Mouse (Mus musculus): ENCODE results near the gene Stx2. TPM values are rescaled to one million over a fixed set of nuclear protein-coding genes. Genes with fewer than 3 reads are reported as not detected.

The Stx2 gene
- 10 to 100 TPM; 24.9 to 32.9 (median 26.9) TPM for total RNA-seq (2022)

DNA sequence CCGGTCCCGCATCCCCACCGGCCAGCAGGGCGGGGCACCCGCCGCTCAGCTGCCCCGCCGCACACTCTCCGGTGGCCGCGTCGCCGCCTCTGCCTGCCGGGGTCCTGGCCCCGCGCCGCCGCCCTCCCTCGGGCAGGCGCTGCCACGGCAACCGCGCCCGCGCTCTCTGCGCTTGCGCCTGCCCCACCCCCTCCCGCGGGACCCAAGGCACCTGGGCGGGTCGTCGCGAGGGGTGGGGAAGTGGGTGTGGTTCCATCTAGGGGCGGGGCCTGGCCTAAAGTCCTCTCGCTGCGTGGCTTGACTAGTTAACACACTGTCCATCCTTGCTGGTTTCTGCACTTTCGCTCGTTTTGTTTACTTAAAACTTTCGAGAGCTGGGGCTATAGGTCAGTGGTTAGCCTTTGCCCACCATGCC is at the start of gene Stx2:
Gene Stx2 (minus strand): TSS at position 163 of the 415 bp plus-strand sequence.
- DNase-seq: peak; percentile 91

- no peak for DNase-seq
These were observed 46.4 kb upstream of the Stx2 start for GRCm38 (mm10) chr5:129054675-129055284.

- DNase-seq: no peak
These were observed 44.4 kb upstream of the Stx2 start for GRCm38 (mm10) chr5:129052636-129053355.

DNA sequence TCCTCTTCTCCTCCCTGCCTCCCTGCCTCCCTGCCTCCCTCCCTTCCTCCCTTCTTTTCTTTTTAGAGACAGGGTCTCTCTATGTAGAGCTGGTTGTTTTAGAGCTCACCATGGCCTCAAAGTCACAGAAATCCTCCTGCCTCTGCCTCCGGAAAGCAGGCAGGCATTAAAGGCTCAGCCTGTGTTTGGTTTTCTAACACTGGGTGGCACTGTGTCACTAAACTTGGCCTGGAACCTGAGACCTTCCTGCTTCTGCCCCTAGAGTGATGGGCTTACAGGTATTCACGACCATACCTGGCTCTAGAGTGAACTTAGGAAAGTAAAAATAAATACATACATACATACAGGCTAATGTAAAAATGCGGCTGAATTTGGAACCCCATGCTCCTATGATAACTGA is 43.5 kb upstream of the Stx2 start:
- no peak for DNase-seq

GRCm38 (mm10) chr5:129049372-129049771 is 41.0 kb upstream of the Stx2 start:
- no peak for DNase-seq

- no peak for DNase-seq
These were observed 37.5 kb upstream of the Stx2 start for GRCm38 (mm10) chr5:129045641-129046580.

GRCm38 (mm10) chr5:129037739-129038138 is 29.4 kb upstream of the Stx2 start:
- no peak for DNase-seq

- no peak for DNase-seq
These were observed 28.3 kb upstream of the Stx2 start for GRCm38 (mm10) chr5:129036678-129037077.

DNA sequence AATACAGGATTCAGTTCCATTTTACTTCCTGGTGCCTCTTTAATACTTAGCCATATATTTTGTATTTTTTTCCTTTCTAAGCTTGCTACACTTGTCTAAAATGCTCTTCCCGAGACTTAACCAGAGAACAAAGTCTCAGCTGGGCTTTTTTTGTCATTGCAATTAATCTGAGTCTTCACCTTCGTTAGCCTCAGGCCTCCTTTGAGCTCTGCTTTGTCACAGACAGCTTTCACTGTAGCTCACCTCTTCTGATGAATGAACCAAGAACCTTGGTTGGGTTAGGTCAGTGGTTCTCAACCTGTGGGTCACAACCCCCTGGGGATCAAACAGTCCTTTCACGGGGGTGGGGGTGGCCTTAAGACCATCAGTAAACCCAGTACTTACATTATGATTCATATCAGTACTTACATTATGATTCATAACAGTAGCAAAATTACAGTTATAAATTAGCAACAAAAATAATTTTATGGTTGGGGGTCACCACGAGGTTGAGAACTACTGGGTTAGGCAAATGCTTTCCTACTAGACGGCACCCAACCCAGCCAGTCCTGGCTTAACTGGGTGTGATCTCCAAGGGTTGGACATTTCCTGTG is 20.9 kb upstream of the Stx2 start:
- no peak for DNase-seq

DNA sequence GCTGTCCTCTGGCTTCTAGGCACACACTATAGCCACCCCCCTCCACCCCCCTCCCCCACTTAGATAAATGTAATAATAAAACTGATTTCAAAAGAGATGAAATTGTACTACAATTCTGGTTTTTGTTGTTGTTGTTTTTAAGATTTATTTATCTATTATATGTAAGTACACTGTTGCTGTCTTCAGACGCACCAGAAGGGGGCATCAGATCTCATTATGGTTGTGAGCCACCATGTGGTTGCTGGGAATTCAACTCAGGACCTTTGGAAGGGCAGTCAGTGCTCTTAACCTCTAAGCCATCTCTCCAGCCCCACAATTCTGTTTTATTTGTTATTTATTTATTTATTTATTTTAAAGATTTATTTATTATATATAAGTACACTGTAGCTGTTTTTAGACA is 18.3 kb upstream of the Stx2 start:
- DNase-seq: no peak

DNA sequence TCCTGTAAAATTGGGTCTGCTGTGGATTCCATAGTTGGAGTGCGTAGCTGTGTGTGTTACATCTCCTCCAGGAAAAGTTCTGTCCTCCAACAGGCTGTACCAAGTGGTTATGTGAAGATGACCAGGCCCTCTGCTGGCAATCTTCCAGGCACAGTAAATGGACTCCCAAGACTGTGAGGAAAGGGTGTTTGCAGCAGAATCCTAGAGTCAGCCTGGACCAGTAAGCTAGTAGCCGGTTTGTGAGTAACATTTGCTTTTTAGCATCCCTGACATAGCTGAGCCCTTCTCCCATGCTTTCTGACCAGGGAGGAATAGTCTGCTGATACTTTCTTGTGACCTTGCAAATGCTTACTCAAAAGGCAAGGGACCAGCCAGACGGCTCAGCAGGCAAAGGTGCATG is 17.8 kb upstream of the Stx2 start:
- no peak for DNase-seq

DNA sequence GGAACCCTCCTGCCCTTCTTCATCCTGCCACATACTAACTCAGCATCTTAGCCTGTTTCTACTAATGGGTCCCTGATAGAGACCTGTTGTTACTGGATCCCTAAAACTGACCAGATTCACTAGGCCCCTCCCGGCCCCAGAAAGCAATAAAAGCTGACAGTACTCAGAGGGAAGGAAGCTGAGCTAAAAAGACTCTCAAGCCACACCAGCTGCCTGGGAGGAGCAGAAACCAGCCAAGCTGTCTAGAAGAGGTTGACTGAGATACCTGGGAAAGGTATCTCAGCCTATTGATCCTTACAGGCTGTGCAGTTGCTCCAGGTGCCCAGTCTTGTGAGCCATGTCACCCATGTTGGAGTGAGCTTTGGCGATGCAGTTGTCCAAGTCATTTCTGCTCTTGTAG is 17.4 kb upstream of the Stx2 start:
- no peak for DNase-seq

DNA sequence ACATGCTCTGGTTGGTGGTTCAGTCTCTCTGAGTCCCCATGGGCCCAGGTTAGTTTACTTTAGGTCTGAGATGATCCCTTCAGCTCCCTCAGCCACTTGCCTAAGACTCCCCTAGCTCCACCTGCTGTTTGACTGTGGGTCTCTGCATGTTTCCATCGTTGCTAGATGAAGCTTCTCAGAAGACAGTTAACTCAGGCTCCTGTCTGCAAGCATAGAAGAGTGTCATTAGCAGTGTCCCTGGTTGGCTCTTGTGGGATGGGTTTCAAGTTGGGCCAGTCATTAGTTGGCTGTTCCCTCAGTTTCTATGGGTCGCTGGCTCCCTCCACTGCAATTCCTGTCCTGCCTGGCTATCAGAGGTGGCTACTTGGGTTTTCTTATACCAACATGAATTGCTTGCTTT is 16.7 kb upstream of the Stx2 start:
- DNase-seq: no peak

DNA sequence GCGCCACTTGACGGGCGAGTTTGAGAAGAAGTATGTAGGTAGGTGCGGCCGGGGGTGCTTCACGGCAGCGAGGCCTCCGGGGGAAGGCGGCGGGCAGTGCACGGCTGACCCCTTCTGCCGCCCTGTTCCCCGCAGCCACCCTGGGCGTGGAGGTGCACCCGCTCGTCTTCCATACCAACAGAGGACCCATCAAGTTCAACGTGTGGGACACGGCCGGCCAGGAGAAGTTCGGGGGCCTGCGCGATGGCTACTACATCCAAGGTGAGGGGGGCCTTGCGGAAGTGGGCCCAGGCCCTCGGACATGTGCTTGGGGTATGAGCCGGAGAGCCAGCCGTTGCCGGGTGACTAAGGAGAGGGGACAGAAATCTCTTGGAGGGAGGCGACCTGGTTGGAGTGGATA is 12.4 kb upstream of the Stx2 start:
- DNase-seq: no peak

DNA sequence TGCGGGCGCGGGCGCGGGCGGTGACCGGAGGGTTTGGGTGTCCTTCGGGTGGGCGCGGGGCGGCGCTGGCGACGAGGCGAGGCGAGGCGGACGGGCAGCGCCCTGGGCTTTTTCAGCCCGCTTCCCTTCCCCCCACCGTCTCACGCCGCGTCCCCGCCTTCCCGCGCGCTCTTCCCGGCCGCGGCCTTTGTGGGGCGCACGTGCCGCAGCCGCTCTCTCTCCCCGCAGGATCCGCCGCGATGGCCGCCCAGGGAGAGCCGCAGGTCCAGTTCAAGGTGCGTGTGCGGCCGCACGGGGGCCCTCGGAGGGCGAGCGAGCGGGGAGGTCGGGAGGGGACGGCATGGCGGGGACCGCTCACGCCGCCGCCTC is 11.9 kb upstream of the Stx2 start:
- DNase-seq: no peak

- DNase-seq: peak; percentile 89
These were observed 11.3 kb upstream of the Stx2 start, which contains the start of gene Ran for GRCm38 (mm10) chr5:129019497-129020299. Gene Ran (plus strand): TSS chr5:129020069.

- DNase-seq: no peak
These were observed 10.6 kb upstream of the Stx2 start for GRCm38 (mm10) chr5:129018782-129019489.

- no peak for DNase-seq
These were observed 8.0 kb upstream of the Stx2 start for GRCm38 (mm10) chr5:129016370-129016769.

GRCm38 (mm10) chr5:129015540-129015939 is 7.2 kb upstream of the Stx2 start:
- no peak for DNase-seq

DNA sequence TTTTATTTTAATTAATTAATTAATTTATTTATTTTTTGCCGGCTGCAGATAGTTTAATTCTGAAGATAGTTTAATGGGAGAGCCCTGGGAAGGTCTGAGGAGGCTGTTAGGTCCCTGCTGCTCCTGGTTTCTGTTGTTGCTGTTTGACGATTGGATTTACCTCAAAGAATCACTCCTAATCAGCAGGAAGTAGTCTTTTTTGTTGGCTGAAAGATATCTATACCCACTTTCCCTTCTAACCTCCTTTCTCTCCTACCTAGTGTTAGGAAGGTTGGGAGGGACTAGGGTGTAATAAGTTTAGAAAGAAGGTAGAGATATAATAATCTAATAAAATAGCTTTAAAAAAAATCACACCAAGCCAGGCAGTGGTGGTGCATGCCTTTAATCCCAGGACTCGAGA is 6.6 kb upstream of the Stx2 start:
- no peak for DNase-seq

DNA sequence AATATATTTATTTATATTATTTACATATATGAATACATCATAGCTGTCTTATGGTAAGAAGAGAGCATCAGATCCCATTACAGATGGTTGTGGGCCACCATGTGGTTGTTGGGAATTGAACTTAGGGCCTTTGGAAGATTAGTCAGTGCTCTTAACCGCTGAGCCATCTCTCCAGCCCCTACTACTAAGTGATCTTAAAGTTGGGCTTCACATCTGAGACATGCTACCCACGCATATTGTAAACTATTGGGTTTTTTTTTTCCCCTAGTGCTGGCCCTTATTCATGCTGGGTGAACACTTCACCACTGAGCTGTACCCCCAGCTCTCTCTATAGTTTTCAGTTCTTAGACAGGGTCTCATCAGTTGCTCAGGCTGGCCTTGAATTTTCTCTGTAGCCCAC is 2.6 kb upstream of the Stx2 start:
- DNase-seq: no peak

All from adrenal gland, adult 8-10 months (tissue).